Mouse (Mus musculus): ENCODE measurements around the gene Vmac.

Vmac gene

GRCm38 (mm10) chr17:56740118-56740787 is 22.4 kb upstream of the Vmac start:
- peak; percentile 39 to 49 for DNase-seq (ENCODE audit: low spot score in 2 of 2)

- DNase-seq (ENCODE audit: low spot score in 2 of 2): no peak
Measured at GRCm38 (mm10) chr17:56738221-56738620, 20.4 kb upstream of the Vmac start.

DNA sequence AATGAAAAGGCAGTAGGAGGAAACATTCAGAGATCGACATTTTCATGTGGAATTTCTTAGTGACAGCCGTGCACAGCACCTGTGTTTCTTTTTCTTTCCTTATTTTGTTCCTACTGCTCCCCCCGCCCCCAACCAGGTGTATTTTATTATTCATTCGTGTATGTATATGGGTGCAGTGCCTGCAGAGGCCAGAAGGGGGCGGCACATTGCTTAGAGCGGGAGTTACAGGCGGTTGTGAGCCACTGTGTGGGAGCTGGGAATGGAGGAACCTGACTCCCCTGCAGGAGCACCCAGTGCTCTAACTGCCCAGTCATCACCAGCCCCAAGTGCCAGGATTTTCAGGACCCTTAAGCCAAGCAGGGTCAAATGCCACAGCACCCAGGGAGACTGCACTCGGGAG is 18.7 kb upstream of the Vmac start:
- DNase-seq (ENCODE audit: low spot score in 2 of 2): no peak

DNA sequence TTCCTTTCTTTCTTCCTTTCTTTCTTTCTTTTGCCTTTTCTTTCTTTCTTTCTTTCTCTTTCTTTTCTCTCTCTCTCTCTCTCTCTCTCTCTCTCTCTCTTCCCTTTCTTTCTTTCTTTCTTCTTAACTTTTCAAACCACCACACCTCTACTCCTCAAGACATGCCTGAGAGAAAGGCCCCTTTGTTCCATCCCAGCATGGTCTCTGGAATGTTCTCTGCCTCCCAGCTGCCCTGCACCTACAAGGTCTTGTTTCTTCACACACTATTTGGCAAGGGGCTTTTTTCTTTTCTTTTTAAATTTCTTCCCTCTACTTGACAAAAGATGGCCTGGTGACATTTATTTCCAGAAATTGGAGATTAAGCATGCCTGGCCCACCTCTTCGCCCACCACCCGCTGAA is 11.8 kb upstream of the Vmac start:
- no peak for DNase-seq (ENCODE audit: low spot score in 2 of 2)

GRCm38 (mm10) chr17:56729151-56729550 is 11.3 kb upstream of the Vmac start:
- DNase-seq (ENCODE audit: low spot score in 2 of 2): no peak

- no peak for DNase-seq (ENCODE audit: low spot score in 2 of 2)
Measured at GRCm38 (mm10) chr17:56728117-56728516, 10.3 kb upstream of the Vmac start.

GRCm38 (mm10) chr17:56727659-56728058 is 9.8 kb upstream of the Vmac start:
- DNase-seq (ENCODE audit: low spot score in 2 of 2): no peak

DNA sequence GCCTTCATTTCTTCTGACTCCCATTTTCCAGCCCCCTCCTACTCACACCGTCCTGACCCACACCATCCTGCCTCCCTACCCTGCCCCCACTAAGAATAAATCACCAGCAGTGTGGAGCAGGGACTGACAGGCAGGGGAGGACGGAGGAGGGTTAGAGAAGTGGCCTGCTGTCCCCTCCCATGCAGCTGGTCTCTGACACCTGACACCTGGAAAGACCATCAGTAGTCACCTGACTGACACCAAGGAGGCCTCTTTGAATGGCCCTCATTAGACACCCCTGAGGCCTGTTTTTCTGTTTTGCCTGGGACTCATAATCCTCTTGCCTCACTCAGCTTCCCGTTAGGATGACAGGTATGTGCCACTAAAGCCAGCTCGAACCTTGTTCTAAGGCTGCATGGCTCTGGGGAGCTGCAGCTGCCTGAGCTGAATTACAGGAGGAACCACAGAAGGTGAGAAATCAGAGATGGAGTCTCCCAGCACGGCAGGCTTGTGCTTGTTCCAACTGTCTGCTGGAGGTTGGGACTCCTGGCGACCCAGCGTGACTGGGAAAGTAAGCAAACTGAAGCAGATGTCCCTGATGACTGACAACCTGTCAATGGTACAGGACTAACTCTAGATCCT is 9.3 kb upstream of the Vmac start:
- no peak for DNase-seq (ENCODE audit: low spot score in 2 of 2)

GRCm38 (mm10) chr17:56723419-56724161 is 5.8 kb upstream of the Vmac start:
- no peak for DNase-seq (ENCODE audit: low spot score in 2 of 2)

GRCm38 (mm10) chr17:56722441-56722840 is 4.6 kb upstream of the Vmac start:
- DNase-seq (ENCODE audit: low spot score in 2 of 2): no peak

DNA sequence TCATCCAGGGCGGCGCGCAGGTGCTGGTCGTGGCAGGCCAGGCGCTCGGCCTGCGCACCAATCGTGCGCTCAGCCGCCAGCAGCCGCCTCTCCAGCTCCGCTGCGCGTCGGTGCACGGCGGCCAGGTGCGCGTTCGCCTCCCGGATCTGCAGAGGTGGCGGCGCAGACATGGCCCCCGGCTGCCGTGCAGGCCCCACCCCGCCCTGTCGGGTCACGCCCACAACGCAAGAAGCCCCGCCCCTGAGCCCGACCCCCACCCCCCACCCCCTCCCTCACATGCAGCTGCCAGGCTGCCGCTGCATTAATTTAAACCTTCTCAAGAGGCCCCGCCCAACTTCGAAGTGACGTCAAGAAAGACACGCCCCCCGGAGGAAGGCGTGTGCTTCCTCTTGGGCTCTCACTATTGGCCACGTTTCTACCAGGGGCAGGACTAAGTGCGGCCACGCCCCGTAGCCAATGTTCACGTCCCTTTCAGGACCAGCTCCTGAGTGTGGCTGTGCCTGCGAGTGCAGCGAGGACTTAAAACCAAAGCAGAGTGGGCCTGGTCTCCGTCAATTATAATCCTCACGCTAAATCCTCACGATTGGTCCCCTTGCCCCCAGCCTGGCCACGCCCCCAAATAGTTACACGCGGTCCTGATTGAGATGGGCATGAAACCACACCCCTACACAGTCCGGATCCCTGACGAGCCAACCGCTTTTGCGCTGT is 1.0 kb downstream of the Vmac start:
- peak; percentile 96 to 99 for DNase-seq (ENCODE audit: low spot score in 2 of 2)

- no peak for DNase-seq (ENCODE audit: low spot score in 2 of 2)
Measured at GRCm38 (mm10) chr17:56715914-56716654, 1.7 kb downstream of the Vmac start.

DNA sequence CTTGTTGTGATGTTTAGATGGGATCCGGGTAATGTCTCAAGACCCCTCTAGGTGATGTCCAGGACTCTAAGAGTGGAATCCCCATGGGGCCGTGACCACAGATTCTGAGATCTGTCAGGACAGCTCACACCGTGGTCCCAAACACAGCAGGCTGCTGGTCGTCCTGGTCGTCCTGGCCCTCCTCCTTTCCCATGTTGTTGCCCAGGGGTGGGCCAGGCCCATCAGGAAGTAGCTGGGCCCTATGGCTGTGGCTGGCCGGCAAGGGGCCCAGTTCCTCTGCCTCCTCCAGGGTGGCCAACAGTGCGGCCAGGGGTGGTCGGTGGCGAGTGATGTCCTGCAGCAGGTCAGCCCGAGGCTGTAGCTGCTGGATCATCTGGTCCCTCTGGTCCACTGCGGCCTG is 2.5 kb downstream of the Vmac start:
- DNase-seq (ENCODE audit: low spot score in 2 of 2): no peak

- no peak for DNase-seq (ENCODE audit: low spot score in 2 of 2)
Measured at GRCm38 (mm10) chr17:56709708-56710107, 8.1 kb downstream of the Vmac start.

- no peak for DNase-seq (ENCODE audit: low spot score in 2 of 2)
Measured at GRCm38 (mm10) chr17:56708692-56709091, 9.1 kb downstream of the Vmac start.

GRCm38 (mm10) chr17:56706515-56706914 is 11.3 kb downstream of the Vmac start:
- no peak for DNase-seq (ENCODE audit: low spot score in 2 of 2)

DNA sequence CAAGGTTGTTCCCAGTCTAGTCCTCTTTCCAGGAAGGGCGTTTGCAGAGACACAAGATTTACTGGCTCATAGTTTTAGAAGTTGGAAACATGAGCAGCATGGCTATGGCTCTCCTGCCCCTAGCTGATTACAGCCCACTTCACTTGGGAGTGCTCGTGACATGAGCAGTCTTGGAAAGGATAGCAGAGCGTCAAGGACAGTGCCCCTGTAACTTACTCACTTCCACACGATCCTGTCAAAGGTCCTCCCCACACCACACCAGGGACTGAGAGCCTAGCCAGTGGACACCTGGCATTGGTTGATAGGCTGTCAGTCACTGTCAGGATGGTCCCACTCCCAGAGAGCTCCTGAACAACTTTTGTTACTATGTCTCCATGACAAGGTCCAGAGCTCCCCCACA is 14.8 kb downstream of the Vmac start:
- no peak for DNase-seq (ENCODE audit: low spot score in 2 of 2)

DNA sequence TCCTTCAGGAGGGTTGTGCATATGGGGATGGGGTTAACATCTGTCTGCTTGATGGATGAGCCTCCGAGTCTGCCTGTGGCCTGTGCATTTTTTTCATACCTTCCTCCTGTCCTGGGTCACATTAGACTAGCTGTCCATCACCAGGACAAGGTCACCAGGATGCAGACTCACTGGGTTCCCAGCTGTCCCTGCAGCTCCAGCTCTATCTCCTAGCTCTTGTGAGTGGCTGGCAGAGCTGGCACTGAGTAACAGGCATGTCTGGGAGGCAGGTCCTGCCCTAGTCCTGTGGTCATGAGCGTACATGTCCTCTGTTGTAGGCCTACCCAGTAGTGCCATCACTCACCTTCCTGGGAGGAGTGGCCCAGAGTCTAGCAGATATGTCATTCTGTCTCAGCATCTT is 17.4 kb downstream of the Vmac start:
- peak; percentile 39 to 45 for DNase-seq (ENCODE audit: low spot score in 2 of 2)

GRCm38 (mm10) chr17:56693851-56694310 is 23.9 kb downstream of the Vmac start:
- peak; percentile 29 to 44 for DNase-seq (ENCODE audit: low spot score in 2 of 2)

DNA sequence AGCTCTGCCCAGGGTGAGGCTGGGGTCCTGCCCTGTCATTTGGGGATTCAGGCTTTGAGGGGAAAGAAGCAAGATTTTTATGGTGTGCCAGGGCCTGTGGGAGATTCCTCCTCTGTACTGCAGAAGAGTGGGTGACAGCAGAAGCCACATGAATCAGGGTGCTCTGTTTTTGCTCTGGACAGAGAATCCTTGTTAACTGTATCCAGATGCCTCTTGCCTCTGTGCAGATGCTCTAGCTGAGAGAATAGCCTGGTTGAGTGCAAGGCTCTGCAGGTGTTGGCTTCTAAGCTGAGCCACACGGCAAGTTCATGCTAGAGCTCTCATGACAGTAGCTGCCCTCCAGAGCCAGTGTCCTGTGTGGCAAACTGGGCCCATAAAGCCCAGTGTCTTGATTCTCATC is 24.4 kb downstream of the Vmac start:
- DNase-seq (ENCODE audit: low spot score in 2 of 2): no peak

DNA sequence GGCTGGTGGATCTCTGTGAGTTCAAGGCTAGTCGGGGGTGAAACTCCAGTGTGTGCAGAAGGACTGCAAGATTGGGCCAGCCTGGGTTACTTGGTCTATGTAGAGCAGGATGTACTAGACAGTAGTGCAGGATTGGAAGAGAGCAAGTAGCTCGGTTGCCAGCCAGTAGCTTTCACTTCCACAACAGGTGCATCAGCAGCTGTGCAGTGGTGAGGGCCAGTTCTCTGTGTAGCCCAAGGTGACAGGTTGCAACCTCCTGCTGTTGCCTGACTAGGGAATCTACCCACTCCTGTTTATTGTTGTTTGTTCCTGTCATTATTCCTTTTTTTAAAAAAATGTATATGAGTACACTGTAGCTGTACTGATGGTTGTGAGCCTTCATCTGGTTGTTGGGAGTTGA is 29.1 kb downstream of the Vmac start:
- no peak for DNase-seq (ENCODE audit: low spot score in 2 of 2)

DNA sequence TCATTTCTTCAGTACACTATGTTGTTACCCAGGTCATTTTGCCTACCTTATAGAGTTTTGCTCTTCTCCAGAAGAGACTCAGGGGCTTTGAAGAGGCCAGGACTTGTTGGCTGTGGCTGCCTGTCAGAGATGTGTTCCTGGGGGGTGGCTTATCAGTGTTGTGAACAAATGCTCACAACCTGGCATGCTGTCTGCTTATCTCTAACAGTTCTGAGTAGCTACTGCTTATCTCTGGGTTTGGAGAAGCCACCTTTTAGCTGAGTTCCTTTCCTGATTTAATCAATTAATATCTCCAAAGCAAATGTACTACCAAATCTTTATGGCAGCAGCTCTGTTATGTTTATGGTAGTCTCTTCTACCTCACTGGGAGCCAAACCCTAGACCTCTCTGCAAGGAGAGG is 29.8 kb downstream of the Vmac start:
- no peak for DNase-seq (ENCODE audit: low spot score in 2 of 2)
